Mouse (Mus musculus) kidney, postnatal 25 days (tissue): ENCODE data around the gene Sub1.

Experiments
- DNase-seq, 2 experiments: peaks; one replicate each; pipeline ENCODE4 v3.0.0; 2021; ENCODE audit warnings: mixed read lengths in 2 of 2

Sub1 gene

GRCm38 (mm10) chr15:11963791-11964525, 32.8 kb downstream of the Sub1 start:
- no peak for DNase-seq

DNA sequence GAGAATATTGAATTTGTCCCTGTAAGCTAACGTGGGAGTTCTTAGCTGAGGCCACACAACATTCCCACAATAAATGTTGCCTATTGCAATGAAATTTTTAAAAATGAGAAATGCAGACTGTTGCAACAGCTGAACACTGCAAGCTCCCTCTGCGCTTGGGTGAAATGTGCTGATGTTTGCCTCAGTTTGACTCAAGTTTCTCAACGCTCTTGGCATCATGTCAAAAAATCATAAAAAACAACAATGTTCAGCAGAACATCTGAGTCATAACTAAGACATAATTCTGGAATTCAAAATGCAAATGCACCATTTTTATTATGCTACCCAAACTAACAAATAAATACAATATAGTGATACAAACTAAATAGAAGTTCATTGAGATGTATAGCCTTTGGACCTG, 37.1 kb downstream of the Sub1 start:
- DNase-seq = no peak

- DNase-seq = no peak
Measured at GRCm38 (mm10) chr15:11956129-11956528, 40.7 kb downstream of the Sub1 start.

DNA sequence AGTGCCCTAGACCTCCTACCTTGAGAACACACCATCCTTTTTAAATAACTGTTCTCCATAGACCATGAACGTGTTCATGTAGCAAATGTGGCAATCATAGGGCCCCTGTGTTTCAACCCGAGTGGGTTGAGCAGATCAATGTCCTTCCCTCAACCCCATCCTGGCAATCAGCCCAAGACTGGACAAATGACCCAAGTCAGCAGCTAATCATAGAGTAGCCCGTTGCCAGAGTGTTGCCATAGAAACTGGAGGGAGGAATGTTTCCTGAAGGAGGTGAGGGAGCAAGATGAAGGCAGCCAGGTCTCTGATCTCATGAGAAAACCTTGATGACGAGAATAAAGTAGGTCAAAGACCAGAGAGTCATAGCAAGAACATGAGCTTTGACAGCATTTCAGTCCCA, 42.6 kb downstream of the Sub1 start:
- no peak for DNase-seq

GRCm38 (mm10) chr15:11952159-11952558, 44.6 kb downstream of the Sub1 start:
- no peak for DNase-seq

- DNase-seq = no peak
Measured at GRCm38 (mm10) chr15:11951181-11951580, 45.6 kb downstream of the Sub1 start.

DNA sequence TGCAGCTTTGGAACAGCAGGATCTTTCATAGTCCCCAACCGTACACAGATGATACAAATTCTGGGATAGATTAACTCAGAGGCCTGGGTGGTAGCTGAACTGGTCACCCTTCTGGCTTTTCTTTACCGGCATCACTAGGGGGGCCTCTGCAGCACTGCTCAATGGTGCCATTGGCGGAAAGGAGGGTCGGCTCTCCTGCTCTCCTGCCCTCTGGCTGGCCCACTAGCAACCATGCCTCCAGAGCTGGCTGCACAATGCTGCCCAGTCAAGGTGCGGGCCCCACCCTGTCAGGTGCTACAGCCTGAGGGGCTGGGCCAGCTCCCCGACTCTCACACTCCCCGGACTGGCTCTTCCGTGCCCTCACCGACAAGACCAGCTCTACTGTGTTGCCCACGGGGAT, 46.6 kb downstream of the Sub1 start:
- DNase-seq = no peak

- no peak for DNase-seq
Measured at GRCm38 (mm10) chr15:11949490-11949889, 47.3 kb downstream of the Sub1 start.

- DNase-seq = no peak
Measured at GRCm38 (mm10) chr15:11940855-11941254, 55.9 kb downstream of the Sub1 start.
